Mouse (Mus musculus) heart, embryonic 15.5 days (tissue): ENCODE measurements around the gene Elmsan1. TPM values are rescaled to one million over a fixed set of nuclear protein-coding genes. Genes with fewer than 3 reads are reported as not detected.
"Not testable (repeated sequence)": the region's sequence is repeated elsewhere in the genome, so short reads cannot be mapped to it uniquely, and the experiment has no call there.

Experiments
- ATAC-seq: fragments of 200-750 bp; cut with Nextera tagmentation; replicated peaks from 2 replicates; pipeline ENCODE4 v1.8.0; 2017; ENCODE audit warnings: low read depth, moderate TSS enrichment; ENCODE audit not compliant: insufficient number of reproducible peaks, insufficient read depth, low FRiP score
- H3K27ac ChIP-seq: fragments of 300-500 bp; sonication (generic); 2 replicates; pipeline ENCODE4 v1.5.1; 2015; ENCODE audit warnings: mild to moderate bottlenecking, inconsistent platforms
- H3K27me3 ChIP-seq: fragments of 300-500 bp; sonication (generic); 2 replicates; pipeline ENCODE4 v1.6.1; 2015; ENCODE audit warnings: inconsistent platforms
- H3K36me3 ChIP-seq: fragments of 300-500 bp; sonication (generic); 2 replicates; pipeline ENCODE4 v1.6.1; 2015; ENCODE audit warnings: mild to moderate bottlenecking, inconsistent platforms
- H3K4me1 ChIP-seq: fragments of 300-500 bp; sonication (generic); replicated peaks from 2 replicates; pipeline ENCODE4 v1.6.1; 2015; ENCODE audit warnings: inconsistent platforms
- H3K4me2 ChIP-seq: fragments of 300-500 bp; sonication (generic); 2 replicates; pipeline ENCODE4 v1.6.1; 2015; ENCODE audit warnings: inconsistent platforms, mild to moderate bottlenecking, moderate library complexity
- H3K4me3 ChIP-seq: fragments of 300-500 bp; sonication (generic); 2 replicates; pipeline ENCODE4 v1.5.1; 2015; ENCODE audit warnings: mild to moderate bottlenecking, inconsistent platforms
- H3K9ac ChIP-seq: fragments of 300-500 bp; sonication (generic); 2 replicates; pipeline ENCODE4 v1.6.1; 2015; ENCODE audit warnings: mild to moderate bottlenecking, inconsistent platforms
- H3K9me3 ChIP-seq: fragments of 300-500 bp; sonication (generic); replicated peaks from 2 replicates; pipeline ENCODE4 v1.6.1; 2016; ENCODE audit warnings: inconsistent platforms
- WGBS: fragments of 180-500 bp; shearing (Covaris S2); methylation state at CpG from one replicate; pipeline ENCODE4 v1.1.7; 2015; ENCODE audit warnings: mixed read lengths; 5-methylcytosine and 5-hydroxymethylcytosine counted together
- polyA plus RNA-seq: library from polyadenylated mRNA; unstranded; fragments of >200 nt; fragmentation: Nextera tagmentation; extraction: Ambion mirVana; gene quantifications from 2 replicates; pipeline ENCODE4 v1.2.1, GENCODE M21; 2015

The Elmsan1 gene
- 6.0 and 10.0 TPM in 2 replicates for polyA plus RNA-seq

DNA sequence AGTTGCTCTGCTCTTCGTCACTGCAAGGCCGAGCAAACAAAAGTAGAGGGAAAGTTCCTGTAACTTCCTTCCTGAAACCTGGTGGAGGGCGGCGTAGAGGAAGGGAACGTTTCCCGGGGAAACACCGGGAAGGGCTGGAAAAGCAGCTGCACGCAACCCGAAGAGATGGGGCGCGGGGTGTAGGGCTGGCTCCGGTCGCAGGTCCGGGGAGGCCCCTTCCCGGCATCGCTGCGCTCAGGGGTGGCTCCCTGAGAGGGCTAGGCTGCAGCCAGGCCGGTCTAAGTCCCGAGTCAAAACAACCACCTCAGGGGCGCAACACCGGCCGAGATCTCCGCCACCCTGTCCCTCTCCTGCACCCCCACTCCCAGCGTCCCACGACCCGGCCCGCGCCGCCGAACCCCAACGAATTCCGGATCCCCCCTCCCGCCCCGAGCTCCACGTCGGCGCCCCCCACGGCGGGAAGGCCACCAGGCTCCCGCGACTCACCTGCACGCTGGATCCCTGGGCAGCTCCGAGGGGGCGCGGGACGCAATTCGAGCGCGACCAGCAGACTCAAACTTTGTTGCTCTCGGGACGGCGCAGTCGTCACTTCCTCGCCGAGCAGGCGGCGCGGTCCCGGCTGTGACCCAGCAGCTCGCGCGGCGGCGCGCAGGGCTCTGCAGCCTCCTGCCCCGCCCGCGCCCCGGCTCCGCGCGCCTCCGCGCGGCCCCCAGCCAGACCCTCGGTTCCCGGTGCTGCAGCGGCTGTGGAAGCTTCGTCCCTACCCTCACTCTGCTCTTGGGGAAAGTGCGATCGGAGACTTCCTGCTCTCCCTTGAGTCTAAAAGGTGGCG, at the start of gene Elmsan1:
Gene Elmsan1, minus strand, starts transcription at position 593 of the 832 bp plus-strand sequence.
- no peaks in the 10 kb centered on the region for H3K27me3 ChIP-seq
- peak within 1 kb of the TSS; percentile 75 for H3K4me3 ChIP-seq
- H3K9ac ChIP-seq = peak within 1 kb of the TSS; percentile 85
- H3K27ac ChIP-seq = peak within 1 kb of the TSS; percentile 91
- no peaks in the 10 kb centered on the region for H3K9me3 ChIP-seq
- H3K4me1 ChIP-seq = peaks cover 54% of the 10 kb centered on the region
- under 1% methylated on average over 82 of the region's 82 CpGs for WGBS
- peak; percentile 88 for ATAC-seq
- no peaks in the 10 kb centered on the region for H3K36me3 ChIP-seq
- H3K4me2 ChIP-seq = peak within 1 kb of the TSS; percentile 72

DNA sequence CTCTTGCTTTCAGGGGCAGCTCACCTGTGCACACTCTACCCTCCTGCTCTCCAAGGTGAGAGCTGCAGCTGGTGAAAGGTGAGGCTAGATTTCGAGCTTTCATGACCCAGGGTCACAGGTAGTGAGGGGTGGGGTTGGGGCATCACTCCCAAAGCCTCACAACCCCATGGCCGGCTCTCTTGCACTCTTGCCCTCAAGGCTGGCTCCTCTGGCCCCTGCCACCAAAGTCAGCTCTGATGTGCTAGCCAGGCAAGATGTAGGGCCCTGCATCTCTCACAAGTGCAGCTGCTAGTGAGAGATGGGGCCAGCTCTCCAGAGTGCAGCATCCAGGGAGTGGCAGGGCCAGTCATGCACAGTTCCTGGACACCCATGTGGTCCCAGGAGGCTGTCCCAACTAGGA, 48.6 kb upstream of the Elmsan1 start:
- ATAC-seq = no peak
- Histone ChIP-seq H3K4me2 (no peak overlapping the region), H3K27me3 (no peaks in the 10 kb centered on the region), H3K4me1 (no peaks in the 10 kb centered on the region), H3K4me3 (no peak overlapping the region), H3K9me3 (no peaks in the 10 kb centered on the region), H3K36me3 (no peaks in the 10 kb centered on the region), H3K27ac (no peak overlapping the region), H3K9ac (no peak overlapping the region)
- 55% methylated on average over 2 of the region's 2 CpGs for WGBS

DNA sequence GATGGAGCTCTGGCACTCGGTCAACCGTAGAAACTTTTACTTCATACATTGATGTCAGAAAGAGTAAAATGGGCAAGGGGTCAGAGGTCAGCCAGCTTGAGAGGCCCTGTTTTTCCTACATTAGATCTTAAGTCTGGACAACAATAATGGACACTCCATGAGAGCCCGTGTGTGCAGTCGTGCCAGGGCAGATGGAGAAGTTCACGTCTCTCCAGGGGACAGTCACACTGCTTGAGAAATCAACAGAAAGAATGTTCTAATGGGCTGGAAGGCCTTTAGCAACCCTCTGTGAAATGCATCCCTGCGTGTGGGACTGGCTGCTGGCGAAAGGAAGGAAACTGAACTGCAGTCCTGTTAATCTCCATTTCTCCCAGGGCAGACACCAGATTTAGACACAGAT, 41.7 kb upstream of the Elmsan1 start:
- Histone ChIP-seq H3K4me2 (no peak overlapping the region), H3K36me3 (no peaks in the 10 kb centered on the region), H3K9ac (no peak overlapping the region), H3K27ac (no peak overlapping the region), H3K9me3 (no peaks in the 10 kb centered on the region), H3K4me1 (no peaks in the 10 kb centered on the region), H3K4me3 (no peak overlapping the region), H3K27me3 (no peaks in the 10 kb centered on the region)
- WGBS = 66% methylated on average over 7 of the region's 7 CpGs
- ATAC-seq = no peak

DNA sequence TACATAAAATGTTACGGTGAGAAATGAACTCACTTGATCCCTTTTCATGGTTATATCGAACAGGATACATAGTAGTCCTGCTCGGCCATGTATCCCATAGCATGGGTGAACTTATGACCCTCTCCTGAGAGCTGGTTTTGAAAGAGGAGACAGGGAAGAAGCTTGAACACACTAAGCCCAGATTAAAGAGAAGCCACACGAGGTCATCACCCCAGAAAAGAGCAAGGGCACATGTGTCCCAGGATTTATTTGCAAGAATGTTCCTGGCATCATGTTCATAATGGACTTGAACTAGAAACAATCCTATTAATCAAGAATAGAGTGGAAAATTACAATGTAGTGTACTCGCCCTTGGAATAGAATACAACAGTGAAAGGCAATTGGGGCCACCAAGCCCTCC, 36.2 kb upstream of the Elmsan1 start:
- no peaks in the 10 kb centered on the region for H3K4me1 ChIP-seq
- no peak overlapping the region for H3K9ac ChIP-seq
- no peak for ATAC-seq
- no peaks in the 10 kb centered on the region for H3K36me3 ChIP-seq
- no peaks in the 10 kb centered on the region for H3K27me3 ChIP-seq
- WGBS = 70% methylated on average over 5 of the region's 5 CpGs
- no peak overlapping the region for H3K4me3 ChIP-seq
- no peak overlapping the region for H3K27ac ChIP-seq
- no peak overlapping the region for H3K4me2 ChIP-seq
- no peaks in the 10 kb centered on the region for H3K9me3 ChIP-seq

- ATAC-seq = no peak
- Histone ChIP-seq H3K27ac (no peak overlapping the region), H3K36me3 (no peaks in the 10 kb centered on the region), H3K4me2 (no peak overlapping the region), H3K9ac (no peak overlapping the region), H3K4me3 (no peak overlapping the region), H3K9me3 (no peaks in the 10 kb centered on the region), H3K4me1 (no peaks in the 10 kb centered on the region), H3K27me3 (no peaks in the 10 kb centered on the region)
- 80% methylated on average over 5 of the region's 5 CpGs for WGBS
Measured at GRCm38 (mm10) chr12:84252811-84253210, 34.1 kb upstream of the Elmsan1 start.

GRCm38 (mm10) chr12:84249217-84249616, 30.5 kb upstream of the Elmsan1 start:
- ATAC-seq = no peak
- Histone ChIP-seq H3K9ac (no peak overlapping the region), H3K4me3 (no peak overlapping the region), H3K27me3 (no peaks in the 10 kb centered on the region), H3K27ac (no peak overlapping the region), H3K4me1 (no peaks in the 10 kb centered on the region), H3K9me3 (no peaks in the 10 kb centered on the region), H3K4me2 (no peak overlapping the region), H3K36me3 (no peaks in the 10 kb centered on the region)
- 8% methylated on average over 3 of the region's 3 CpGs for WGBS

- no peak overlapping the region for H3K4me3 ChIP-seq
- 59% methylated on average over 5 of the region's 5 CpGs for WGBS
- no peaks in the 10 kb centered on the region for H3K4me1 ChIP-seq
- no peak for ATAC-seq
- H3K4me2 ChIP-seq = no peak overlapping the region
- no peaks in the 10 kb centered on the region for H3K9me3 ChIP-seq
- H3K36me3 ChIP-seq = no peaks in the 10 kb centered on the region
- no peak overlapping the region for H3K27ac ChIP-seq
- no peak overlapping the region for H3K9ac ChIP-seq
- H3K27me3 ChIP-seq = no peaks in the 10 kb centered on the region
Measured at GRCm38 (mm10) chr12:84245683-84246082, 27.0 kb upstream of the Elmsan1 start.

GRCm38 (mm10) chr12:84243076-84243770, 24.5 kb upstream of the Elmsan1 start:
- H3K9ac ChIP-seq = no peak overlapping the region
- H3K4me2 ChIP-seq = no peak overlapping the region
- no peak for ATAC-seq
- 65% methylated on average over 7 of the region's 7 CpGs for WGBS
- no peaks in the 10 kb centered on the region for H3K9me3 ChIP-seq
- H3K36me3 ChIP-seq = no peaks in the 10 kb centered on the region
- H3K4me1 ChIP-seq = no peaks in the 10 kb centered on the region
- no peak overlapping the region for H3K27ac ChIP-seq
- no peak overlapping the region for H3K4me3 ChIP-seq
- no peaks in the 10 kb centered on the region for H3K27me3 ChIP-seq

- not testable (repeated sequence) for H3K27ac ChIP-seq, H3K4me1 ChIP-seq, H3K4me3 ChIP-seq, H3K9me3 ChIP-seq, H3K27me3 ChIP-seq, ATAC-seq, H3K4me2 ChIP-seq, H3K36me3 ChIP-seq, H3K9ac ChIP-seq
- WGBS = 84% methylated on average over 5 of the region's 5 CpGs
Measured at GRCm38 (mm10) chr12:84237036-84237435, 18.4 kb upstream of the Elmsan1 start.

- Histone ChIP-seq H3K27ac (no peak overlapping the region), H3K4me3 (no peak overlapping the region), H3K9ac (no peak overlapping the region), H3K27me3 (no peaks in the 10 kb centered on the region), H3K9me3 (no peaks in the 10 kb centered on the region), H3K4me2 (no peak overlapping the region), H3K4me1 (no peaks in the 10 kb centered on the region), H3K36me3 (no peaks in the 10 kb centered on the region)
- 74% methylated on average over 10 of the region's 10 CpGs for WGBS
- ATAC-seq = no peak
Measured at GRCm38 (mm10) chr12:84235981-84236752, 17.5 kb upstream of the Elmsan1 start.

DNA sequence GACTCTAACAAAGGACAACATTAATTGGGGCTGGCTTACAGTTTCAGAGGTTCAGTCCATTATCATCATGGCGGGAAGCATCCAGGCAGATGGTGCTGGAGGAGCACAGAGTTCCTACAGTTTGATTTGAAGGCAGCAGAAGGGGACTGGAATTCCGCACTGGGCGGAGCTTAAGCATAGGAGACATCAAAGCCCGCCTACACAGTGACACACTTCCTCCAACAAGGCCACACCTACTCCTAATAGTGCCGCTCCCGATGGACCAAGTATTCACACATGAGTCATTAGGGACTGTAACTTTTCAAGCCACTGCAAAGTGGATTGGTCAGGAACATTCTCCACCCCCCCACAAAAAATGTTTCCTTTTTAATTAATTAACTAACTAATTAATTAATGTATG, 16.9 kb upstream of the Elmsan1 start:
- no peaks in the 10 kb centered on the region for H3K4me1 ChIP-seq
- no peak overlapping the region for H3K4me3 ChIP-seq
- no peak overlapping the region for H3K9ac ChIP-seq
- ATAC-seq = no peak
- no peaks in the 10 kb centered on the region for H3K36me3 ChIP-seq
- no peak overlapping the region for H3K4me2 ChIP-seq
- H3K9me3 ChIP-seq = no peaks in the 10 kb centered on the region
- 91% methylated on average over 6 of the region's 6 CpGs for WGBS
- H3K27ac ChIP-seq = no peak overlapping the region
- H3K27me3 ChIP-seq = no peaks in the 10 kb centered on the region
